Mouse (Mus musculus) ES-E14 (cell line): ENCODE measurements around the gene Pgrmc1.

ENCODE experiments used
- HCFC1 ChIP-seq: IDR thresholded peaks from 2 replicates; pipeline ENCODE4 v1.6.1; 2012; ENCODE audit warnings: low read length, inconsistent platforms, borderline replicate concordance; ENCODE audit not compliant: insufficient read depth
- ZC3H11A ChIP-seq: IDR thresholded peaks from 2 replicates; pipeline ENCODE4 v1.6.1; 2012; ENCODE audit warnings: low read depth, mild to moderate bottlenecking, inconsistent platforms, low read length, borderline replicate concordance
- ZNF384 ChIP-seq: IDR thresholded peaks from 2 replicates; pipeline ENCODE4 v1.6.1; 2012; ENCODE audit warnings: low read depth, low read length, inconsistent platforms

- TF ChIP-seq ZC3H11A: no peak
- TF ChIP-seq HCFC1: no peak
- no peak for TF ChIP-seq ZNF384
These were observed 45.3 kb upstream of the Pgrmc1 start for GRCm38 (mm10) chrX:36552715-36553114.
